Mouse (Mus musculus): ENCODE measurements around the gene Dzank1. TPM values are rescaled to one million over a fixed set of nuclear protein-coding genes. Genes with fewer than 3 reads are reported as not detected.

Dzank1 gene
- polyA plus RNA-seq, 1 experiment from 2014 or later = 4.1 TPM

Other genes starting within 250 kb of the Dzank1 start
- gene Ovol2, start 195.3 kb downstream of the Dzank1 start, polyA plus RNA-seq (2014; fragmentation: Nextera tagmentation; extraction: Ambion mirVana) = not detected in 2 replicates
- 37.7 and 41.1 TPM in 2 replicates for gene Kat14, start 158.4 kb downstream of the Dzank1 start, polyA plus RNA-seq (2014; fragmentation: Nextera tagmentation; extraction: Ambion mirVana)
- gene Pet117, start 158.4 kb downstream of the Dzank1 start, polyA plus RNA-seq (2014; fragmentation: Nextera tagmentation; extraction: Ambion mirVana) = not detected in 2 replicates
- gene Polr3f, start 304 bp upstream of the Dzank1 start, polyA plus RNA-seq (2014; fragmentation: Nextera tagmentation; extraction: Ambion mirVana) = 29.8 and 32.4 TPM in 2 replicates
- 63.8 and 65.4 TPM in 2 replicates for gene Rbbp9, start 23.5 kb upstream of the Dzank1 start, polyA plus RNA-seq (2014; fragmentation: Nextera tagmentation; extraction: Ambion mirVana)
- gene Sec23b, start 28.8 kb upstream of the Dzank1 start, polyA plus RNA-seq (2014; fragmentation: Nextera tagmentation; extraction: Ambion mirVana) = 113 and 127 TPM in 2 replicates
- gene Smim26, start 66.6 kb upstream of the Dzank1 start, polyA plus RNA-seq (2014; fragmentation: Nextera tagmentation; extraction: Ambion mirVana) = 39.9 and 42.5 TPM in 2 replicates
- gene Dtd1, start 72.5 kb upstream of the Dzank1 start, polyA plus RNA-seq (2014; fragmentation: Nextera tagmentation; extraction: Ambion mirVana) = 35.0 and 43.7 TPM in 2 replicates